Mouse (Mus musculus): ENCODE data around the gene Mfap4. TPM values are rescaled to one million over a fixed set of nuclear protein-coding genes. Genes with fewer than 3 reads are reported as not detected.
A peak's percentile ranks its signal among the peaks of the same experiment; 100 is the strongest.

Gene Mfap4
- 420 and 428 TPM in 2 replicates for polyA plus RNA-seq (2014; fragmentation: Nextera tagmentation; extraction: Ambion mirVana)

- peak; percentile 89 for ATAC-seq (ENCODE audit: low read depth)
- Histone ChIP-seq H3K4me1 (ENCODE audit: control insufficient read depth, insufficient read depth, low read length) (peaks cover 54% of the 10 kb centered on the region), H3K4me3 (ENCODE audit: low read depth, low read length) (peak within 1 kb of the TSS; percentile 48), H3K27me3 (replicated peaks; ENCODE audit: control insufficient read depth, insufficient read depth, low read length) (no peaks in the 10 kb centered on the region), H3K36me3 (ENCODE audit: control insufficient read depth, insufficient read depth, low read length) (peaks cover 25% of the 10 kb centered on the region), H3K9ac (ENCODE audit: low read depth, low read length) (peak within 1 kb of the TSS; percentile 72), H3K4me2 (ENCODE audit: low read depth, low read length) (peak within 1 kb of the TSS; percentile 70), H3K9me3 (ENCODE audit: control insufficient read depth, low read length) (no peaks in the 10 kb centered on the region), H3K27ac (replicated peaks; ENCODE audit: low read depth, low read length) (peak within 1 kb of the TSS; percentile 94)
- 7% methylated on average over 17 of the region's 20 CpGs for WGBS
- peak; percentile 96 for DNase-seq (ENCODE audit: low spot score)
Observed at GRCm38 (mm10) chr11:61484613-61485540, at the start of gene Mfap4. TSS of gene Mfap4 (plus strand) at chr11:61485431.

GRCm38 (mm10) chr11:61436298-61436697 is 48.9 kb upstream of the Mfap4 start:
- ATAC-seq (ENCODE audit: low read depth) (no peak), DNase-seq (ENCODE audit: low spot score) (no peak)
- WGBS = 58% methylated on average over 2 of the region's 2 CpGs

GRCm38 (mm10) chr11:61439170-61439569 is 46.1 kb upstream of the Mfap4 start:
- H3K36me3 ChIP-seq (ENCODE audit: control insufficient read depth, insufficient read depth, low read length) = no peaks in the 10 kb centered on the region
- no peak for DNase-seq (ENCODE audit: low spot score)
- no peak for ATAC-seq (ENCODE audit: low read depth)
- H3K4me3 ChIP-seq (ENCODE audit: low read depth, low read length) = no peak overlapping the region
- H3K27ac ChIP-seq (replicated peaks; ENCODE audit: low read depth, low read length) = no peak overlapping the region
- H3K9me3 ChIP-seq (ENCODE audit: control insufficient read depth, low read length) = no peaks in the 10 kb centered on the region
- H3K4me1 ChIP-seq (ENCODE audit: control insufficient read depth, insufficient read depth, low read length) = peaks cover 8% of the 10 kb centered on the region; the same call in 1 of the 2 replicates
- H3K9ac ChIP-seq (ENCODE audit: low read depth, low read length) = no peak overlapping the region
- no peaks in the 10 kb centered on the region for H3K27me3 ChIP-seq (replicated peaks; ENCODE audit: control insufficient read depth, insufficient read depth, low read length)
- H3K4me2 ChIP-seq (ENCODE audit: low read depth, low read length) = no peak overlapping the region
- WGBS = 58% methylated on average over 3 of the region's 3 CpGs

More at GRCm38 (mm10) chr11:61436298-61436697, 48.9 kb upstream of the Mfap4 start:
- Histone ChIP-seq H3K27ac (replicated peaks; ENCODE audit: low read depth, low read length) (no peak overlapping the region), H3K9ac (ENCODE audit: low read depth, low read length) (no peak overlapping the region), H3K4me2 (ENCODE audit: low read depth, low read length) (no peak overlapping the region), H3K4me1 (ENCODE audit: control insufficient read depth, insufficient read depth, low read length) (peaks cover 8% of the 10 kb centered on the region; the same call in 1 of the 2 replicates), H3K4me3 (ENCODE audit: low read depth, low read length) (no peak overlapping the region), H3K27me3 (replicated peaks; ENCODE audit: control insufficient read depth, insufficient read depth, low read length) (no peaks in the 10 kb centered on the region), H3K9me3 (ENCODE audit: control insufficient read depth, low read length) (no peaks in the 10 kb centered on the region), H3K36me3 (ENCODE audit: control insufficient read depth, insufficient read depth, low read length) (no peaks in the 10 kb centered on the region)

- Histone ChIP-seq H3K9me3 (ENCODE audit: control insufficient read depth, low read length) (no peaks in the 10 kb centered on the region), H3K9ac (ENCODE audit: low read depth, low read length) (no peak overlapping the region), H3K4me3 (ENCODE audit: low read depth, low read length) (no peak overlapping the region), H3K27ac (replicated peaks; ENCODE audit: low read depth, low read length) (no peak overlapping the region), H3K4me2 (ENCODE audit: low read depth, low read length) (no peak overlapping the region), H3K36me3 (ENCODE audit: control insufficient read depth, insufficient read depth, low read length) (no peaks in the 10 kb centered on the region), H3K27me3 (replicated peaks; ENCODE audit: control insufficient read depth, insufficient read depth, low read length) (no peaks in the 10 kb centered on the region), H3K4me1 (ENCODE audit: control insufficient read depth, insufficient read depth, low read length) (peaks cover 8% of the 10 kb centered on the region; the same call in 1 of the 2 replicates)
- ATAC-seq (ENCODE audit: low read depth) = no peak
- no peak for DNase-seq (ENCODE audit: low spot score)
- 97% methylated on average over 4 of the region's 4 CpGs for WGBS
Observed at GRCm38 (mm10) chr11:61440416-61440815, 44.8 kb upstream of the Mfap4 start.

GRCm38 (mm10) chr11:61441670-61442069 is 43.6 kb upstream of the Mfap4 start:
- no peaks in the 10 kb centered on the region for H3K27me3 ChIP-seq (replicated peaks; ENCODE audit: control insufficient read depth, insufficient read depth, low read length)
- no peaks in the 10 kb centered on the region for H3K9me3 ChIP-seq (ENCODE audit: control insufficient read depth, low read length)
- H3K4me2 ChIP-seq (ENCODE audit: low read depth, low read length) = no peak overlapping the region
- DNase-seq (ENCODE audit: low spot score) (no peak), ATAC-seq (ENCODE audit: low read depth) (no peak)
- no peak overlapping the region for H3K27ac ChIP-seq (replicated peaks; ENCODE audit: low read depth, low read length)
- 73% methylated on average over 7 of the region's 7 CpGs for WGBS
- H3K9ac ChIP-seq (ENCODE audit: low read depth, low read length) = no peak overlapping the region
- no peaks in the 10 kb centered on the region for H3K36me3 ChIP-seq (ENCODE audit: control insufficient read depth, insufficient read depth, low read length)
- H3K4me3 ChIP-seq (ENCODE audit: low read depth, low read length) = no peak overlapping the region
- H3K4me1 ChIP-seq (ENCODE audit: control insufficient read depth, insufficient read depth, low read length) = peaks cover 2% of the 10 kb centered on the region; the same call in 1 of the 2 replicates

GRCm38 (mm10) chr11:61443807-61444206 is 41.4 kb upstream of the Mfap4 start:
- Histone ChIP-seq H3K9ac (ENCODE audit: low read depth, low read length) (no peak overlapping the region), H3K9me3 (ENCODE audit: control insufficient read depth, low read length) (no peaks in the 10 kb centered on the region), H3K4me2 (ENCODE audit: low read depth, low read length) (no peak overlapping the region), H3K36me3 (ENCODE audit: control insufficient read depth, insufficient read depth, low read length) (no peaks in the 10 kb centered on the region), H3K27me3 (replicated peaks; ENCODE audit: control insufficient read depth, insufficient read depth, low read length) (no peaks in the 10 kb centered on the region), H3K27ac (replicated peaks; ENCODE audit: low read depth, low read length) (no peak overlapping the region), H3K4me3 (ENCODE audit: low read depth, low read length) (no peak overlapping the region), H3K4me1 (ENCODE audit: control insufficient read depth, insufficient read depth, low read length) (peaks cover 20% of the 10 kb centered on the region)
- no peak for ATAC-seq (ENCODE audit: low read depth)
- DNase-seq (ENCODE audit: low spot score) = no peak
- 87% methylated on average over 6 of the region's 6 CpGs for WGBS

- no peak overlapping the region for H3K27ac ChIP-seq (replicated peaks; ENCODE audit: low read depth, low read length)
- no peak overlapping the region for H3K9ac ChIP-seq (ENCODE audit: low read depth, low read length)
- H3K4me2 ChIP-seq (ENCODE audit: low read depth, low read length) = no peak overlapping the region
- no peaks in the 10 kb centered on the region for H3K36me3 ChIP-seq (ENCODE audit: control insufficient read depth, insufficient read depth, low read length)
- H3K9me3 ChIP-seq (ENCODE audit: control insufficient read depth, low read length) = no peaks in the 10 kb centered on the region
- peak; percentile 50 for DNase-seq (ENCODE audit: low spot score)
- 74% methylated on average over 8 of the region's 8 CpGs for WGBS
- H3K4me3 ChIP-seq (ENCODE audit: low read depth, low read length) = no peak overlapping the region
- H3K27me3 ChIP-seq (replicated peaks; ENCODE audit: control insufficient read depth, insufficient read depth, low read length) = no peaks in the 10 kb centered on the region
- no peak for ATAC-seq (ENCODE audit: low read depth)
- H3K4me1 ChIP-seq (ENCODE audit: control insufficient read depth, insufficient read depth, low read length) = peaks cover 30% of the 10 kb centered on the region
Observed at GRCm38 (mm10) chr11:61447296-61447695, 37.9 kb upstream of the Mfap4 start.

- Histone ChIP-seq H3K9ac (ENCODE audit: low read depth, low read length) (no peak overlapping the region), H3K9me3 (ENCODE audit: control insufficient read depth, low read length) (no peaks in the 10 kb centered on the region), H3K4me1 (ENCODE audit: control insufficient read depth, insufficient read depth, low read length) (peaks cover 30% of the 10 kb centered on the region), H3K36me3 (ENCODE audit: control insufficient read depth, insufficient read depth, low read length) (no peaks in the 10 kb centered on the region), H3K27me3 (replicated peaks; ENCODE audit: control insufficient read depth, insufficient read depth, low read length) (no peaks in the 10 kb centered on the region), H3K4me3 (ENCODE audit: low read depth, low read length) (no peak overlapping the region), H3K4me2 (ENCODE audit: low read depth, low read length) (0 out of 2 replicates have a peak overlapping the region, but pooled peaks have one; percentile 7), H3K27ac (replicated peaks; ENCODE audit: low read depth, low read length) (peak overlapping the region; percentile 83)
- DNase-seq (ENCODE audit: low spot score) (no peak), ATAC-seq (ENCODE audit: low read depth) (no peak)
- 41% methylated on average over 5 of the region's 5 CpGs for WGBS
Observed at GRCm38 (mm10) chr11:61448041-61448440, 37.2 kb upstream of the Mfap4 start.
